Mouse (Mus musculus) neural tube, embryonic 13.5 days (tissue): ENCODE measurements around the gene Emc1. TPM values are rescaled to one million over a fixed set of nuclear protein-coding genes. Genes with fewer than 3 reads are reported as not detected.
"Not testable (repeated sequence)": the region's sequence is repeated elsewhere in the genome, so short reads cannot be mapped to it uniquely, and the experiment has no call there.

Experiments used
- ATAC-seq: fragments of 200-750 bp; cut with Nextera tagmentation; 2 replicates; pipeline ENCODE4 v1.8.0; 2017; ENCODE audit warnings: low read depth, mild to moderate bottlenecking, moderate TSS enrichment, moderate library complexity
- H3K27ac ChIP-seq: fragments of 300-500 bp; sonication (generic); replicated peaks from 2 replicates; pipeline ENCODE4 v1.5.1; 2015; ENCODE audit warnings: moderate library complexity, mild to moderate bottlenecking, inconsistent platforms
- H3K27me3 ChIP-seq: fragments of 300-500 bp; sonication (generic); 2 replicates; pipeline ENCODE4 v1.6.1; 2015; ENCODE audit warnings: mild to moderate bottlenecking, inconsistent platforms
- H3K36me3 ChIP-seq: fragments of 300-500 bp; sonication (generic); 2 replicates; pipeline ENCODE4 v1.6.1; 2015; ENCODE audit warnings: mild to moderate bottlenecking, inconsistent platforms
- H3K4me1 ChIP-seq: fragments of 300-500 bp; sonication (generic); replicated peaks from 2 replicates; pipeline ENCODE4 v1.6.1; 2015; ENCODE audit warnings: inconsistent platforms
- H3K4me2 ChIP-seq: fragments of 300-500 bp; sonication (generic); 2 replicates; pipeline ENCODE4 v1.6.1; 2015; ENCODE audit warnings: inconsistent platforms, mild to moderate bottlenecking, moderate library complexity
- H3K4me3 ChIP-seq: fragments of 300-500 bp; sonication (generic); 2 replicates; pipeline ENCODE4 v1.5.1; 2015; ENCODE audit warnings: mild to moderate bottlenecking, inconsistent platforms
- H3K9ac ChIP-seq: fragments of 300-500 bp; sonication (generic); 2 replicates; pipeline ENCODE4 v1.6.1; 2015; ENCODE audit warnings: moderate library complexity, mild to moderate bottlenecking, inconsistent platforms
- H3K9me3 ChIP-seq: fragments of 300-500 bp; sonication (generic); 2 replicates; pipeline ENCODE4 v1.6.1; 2016; ENCODE audit warnings: inconsistent platforms
- WGBS: fragments of 180-500 bp; shearing (Covaris S2); methylation state at CpG from one replicate; pipeline ENCODE4 v1.1.7; 2015; 5-methylcytosine and 5-hydroxymethylcytosine counted together
- polyA plus RNA-seq: library from polyadenylated mRNA; unstranded; fragments of >200 nt; fragmentation: Nextera tagmentation; extraction: Ambion mirVana; gene quantifications from 2 replicates; pipeline ENCODE4 v1.2.1, GENCODE M21; 2015

The Emc1 gene
- polyA plus RNA-seq, 1 experiment from 2014 or later, result 39.9 TPM

DNA sequence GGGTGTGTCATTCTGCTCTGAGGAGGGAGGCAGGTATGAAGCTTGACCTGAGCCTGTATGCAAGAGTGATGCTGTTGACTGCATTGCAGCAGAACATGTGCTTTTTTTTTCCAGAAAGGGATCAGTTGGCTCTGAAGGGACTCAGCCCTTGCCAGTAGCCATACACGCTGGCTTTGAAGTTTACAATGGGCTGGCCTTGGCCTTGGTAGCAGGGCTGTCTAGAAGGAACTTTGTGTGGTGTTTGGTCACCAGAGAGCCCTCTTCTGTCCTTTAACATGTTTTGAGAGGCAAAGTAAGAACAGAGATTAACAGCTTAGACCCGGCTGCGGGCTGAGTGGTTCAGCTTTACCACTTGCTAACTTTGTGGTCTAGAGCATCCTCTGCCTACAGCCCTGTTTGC, 14.9 kb downstream of the Emc1 start:
- Histone ChIP-seq H3K9ac (no peak overlapping the region), H3K9me3 (no peaks in the 10 kb centered on the region), H3K4me3 (no peak overlapping the region), H3K27ac (no peak overlapping the region), H3K4me2 (no peak overlapping the region), H3K4me1 (no peaks in the 10 kb centered on the region), H3K27me3 (no peaks in the 10 kb centered on the region), H3K36me3 (peaks cover 97% of the 10 kb centered on the region)
- ATAC-seq, result no peak
- WGBS, result 96% methylated on average over 3 of the region's 3 CpGs

DNA sequence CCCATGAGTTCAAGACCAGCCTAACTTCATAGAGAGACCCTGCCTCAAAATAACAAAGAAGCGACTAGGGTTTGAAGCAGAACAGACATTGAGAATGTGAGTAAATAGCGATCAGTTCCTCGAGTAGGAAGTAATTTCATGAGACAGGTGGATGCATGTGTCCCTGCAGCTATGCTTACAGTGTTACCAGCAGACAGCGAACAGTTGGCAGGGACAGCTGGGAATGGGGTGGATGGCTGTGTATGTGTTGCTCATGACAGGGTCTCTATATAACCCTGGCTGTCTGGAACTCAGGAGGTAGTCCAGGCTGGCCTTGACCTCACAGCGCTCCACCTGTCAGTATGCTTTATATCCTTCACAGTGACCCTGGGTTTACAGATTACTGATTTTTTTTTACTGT, 15.7 kb downstream of the Emc1 start:
- H3K27ac ChIP-seq, result no peak overlapping the region
- H3K9ac ChIP-seq, result no peak overlapping the region
- WGBS, result 97% methylated on average over 5 of the region's 5 CpGs
- peaks cover 97% of the 10 kb centered on the region for H3K36me3 ChIP-seq
- H3K4me1 ChIP-seq, result no peaks in the 10 kb centered on the region
- H3K4me2 ChIP-seq, result no peak overlapping the region
- no peak for ATAC-seq
- no peaks in the 10 kb centered on the region for H3K27me3 ChIP-seq
- H3K9me3 ChIP-seq, result no peaks in the 10 kb centered on the region
- H3K4me3 ChIP-seq, result no peak overlapping the region

DNA sequence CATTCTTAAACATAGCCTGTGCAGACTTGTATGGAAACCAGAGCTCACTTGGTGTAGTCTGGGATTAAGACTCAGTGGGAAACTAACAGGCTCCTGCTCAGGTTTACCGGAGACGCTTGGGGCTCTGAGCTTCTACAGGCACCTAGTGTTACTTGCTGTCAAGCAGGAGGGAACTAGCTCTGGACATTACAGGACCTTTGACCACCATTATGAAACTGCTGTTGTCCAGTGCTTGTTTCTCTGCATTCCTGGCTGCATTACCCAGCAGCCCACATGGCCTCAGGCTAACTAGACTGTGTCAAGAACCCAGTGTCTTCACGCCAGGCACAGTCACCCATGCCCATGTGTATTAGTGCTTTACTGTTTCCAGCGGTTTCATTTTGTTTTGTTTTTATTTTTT, 20.7 kb downstream of the Emc1 start:
- Histone ChIP-seq H3K4me1 (no peaks in the 10 kb centered on the region), H3K4me3 (no peak overlapping the region), H3K36me3 (peaks cover 93% of the 10 kb centered on the region), H3K4me2 (no peak overlapping the region), H3K27ac (no peak overlapping the region), H3K27me3 (no peaks in the 10 kb centered on the region), H3K9me3 (no peaks in the 10 kb centered on the region), H3K9ac (no peak overlapping the region)
- WGBS, result 86% methylated on average over 4 of the region's 4 CpGs
- no peak for ATAC-seq

DNA sequence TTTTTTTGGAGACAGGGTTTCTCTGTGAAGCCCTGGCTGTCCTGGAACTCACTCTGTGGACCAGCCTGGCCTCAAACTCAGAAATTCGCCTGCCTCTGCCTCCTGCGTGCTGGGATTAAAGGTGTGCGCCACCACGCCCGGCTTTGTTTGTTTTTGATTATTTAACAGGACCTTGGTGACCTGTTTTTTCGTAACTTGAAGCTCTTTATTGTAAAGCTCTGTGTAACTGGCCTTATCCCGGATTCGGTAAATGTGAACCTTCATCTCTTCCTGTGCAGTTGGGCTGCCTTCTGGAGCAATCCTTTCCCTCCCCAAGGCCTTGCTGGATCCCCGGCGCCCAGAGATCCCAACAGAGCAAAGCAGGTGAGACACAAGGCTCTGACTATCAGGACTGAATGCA, 21.1 kb downstream of the Emc1 start:
- no peaks in the 10 kb centered on the region for H3K4me1 ChIP-seq
- no peak for ATAC-seq
- H3K9ac ChIP-seq, result no peak overlapping the region
- no peak overlapping the region for H3K27ac ChIP-seq
- no peaks in the 10 kb centered on the region for H3K27me3 ChIP-seq
- peaks cover 89% of the 10 kb centered on the region for H3K36me3 ChIP-seq
- H3K4me3 ChIP-seq, result no peak overlapping the region
- 93% methylated on average over 10 of the region's 10 CpGs for WGBS
- no peaks in the 10 kb centered on the region for H3K9me3 ChIP-seq
- H3K4me2 ChIP-seq, result no peak overlapping the region

DNA sequence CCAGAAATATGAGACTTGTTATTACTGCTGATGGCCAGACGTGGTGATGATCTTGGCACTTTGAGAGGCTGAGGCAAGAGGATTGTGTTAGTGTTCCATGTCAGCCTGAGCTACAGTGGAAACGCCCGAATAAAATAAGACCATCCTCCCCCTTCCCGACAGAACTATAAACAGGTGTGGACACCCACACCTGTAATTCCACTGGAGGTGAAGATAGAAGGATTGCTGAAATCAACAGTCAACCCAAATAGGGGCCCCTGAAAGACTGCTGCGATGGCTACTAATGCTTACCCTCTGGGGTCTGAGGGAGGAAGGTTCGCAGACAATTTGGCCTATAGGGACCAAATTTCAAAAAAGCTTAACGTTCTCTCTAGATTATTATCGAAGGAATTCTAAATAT, 27.3 kb downstream of the Emc1 start:
- 0 out of 2 replicates have a peak, but pooled peaks have one; percentile 5 for ATAC-seq
- Histone ChIP-seq H3K27me3 (no peaks in the 10 kb centered on the region), H3K36me3 (peaks cover 28% of the 10 kb centered on the region), H3K9ac (peak overlapping the region; percentile 81), H3K27ac (peak overlapping the region; percentile 86), H3K4me1 (peaks cover 42% of the 10 kb centered on the region), H3K4me2 (peak overlapping the region; percentile 90), H3K4me3 (peak overlapping the region; percentile 89), H3K9me3 (no peaks in the 10 kb centered on the region)
- 16% methylated on average over 8 of the region's 8 CpGs for WGBS

DNA sequence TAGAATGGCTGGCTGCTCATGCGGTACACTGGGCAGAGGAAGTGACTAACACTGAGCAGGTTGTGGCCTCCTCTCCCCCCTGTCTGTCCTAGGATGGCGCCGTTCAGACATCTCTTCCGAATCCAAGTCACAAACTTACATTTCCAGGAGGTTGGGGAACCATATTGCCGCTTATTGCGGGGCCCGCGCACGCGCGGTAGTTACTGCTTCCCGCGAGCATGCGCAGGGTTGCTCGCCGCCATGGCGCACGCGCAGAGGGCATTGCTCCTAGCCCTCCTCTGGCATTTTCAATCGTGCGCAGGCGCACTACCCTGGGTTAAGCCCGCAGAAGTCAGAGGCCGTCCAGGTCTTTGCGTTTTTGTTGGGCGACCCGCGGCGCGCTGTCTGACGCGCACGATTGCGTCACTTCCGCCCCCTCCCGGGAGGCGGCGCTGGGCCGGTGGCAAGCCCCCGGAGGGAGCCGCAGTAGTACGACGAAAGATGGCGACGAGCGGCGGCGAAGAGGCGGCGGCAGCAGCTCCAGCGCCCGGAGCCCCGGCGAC, 27.9 kb downstream of the Emc1 start:
- peak; percentile 97 for ATAC-seq
- peaks cover 23% of the 10 kb centered on the region for H3K36me3 ChIP-seq

DNA sequence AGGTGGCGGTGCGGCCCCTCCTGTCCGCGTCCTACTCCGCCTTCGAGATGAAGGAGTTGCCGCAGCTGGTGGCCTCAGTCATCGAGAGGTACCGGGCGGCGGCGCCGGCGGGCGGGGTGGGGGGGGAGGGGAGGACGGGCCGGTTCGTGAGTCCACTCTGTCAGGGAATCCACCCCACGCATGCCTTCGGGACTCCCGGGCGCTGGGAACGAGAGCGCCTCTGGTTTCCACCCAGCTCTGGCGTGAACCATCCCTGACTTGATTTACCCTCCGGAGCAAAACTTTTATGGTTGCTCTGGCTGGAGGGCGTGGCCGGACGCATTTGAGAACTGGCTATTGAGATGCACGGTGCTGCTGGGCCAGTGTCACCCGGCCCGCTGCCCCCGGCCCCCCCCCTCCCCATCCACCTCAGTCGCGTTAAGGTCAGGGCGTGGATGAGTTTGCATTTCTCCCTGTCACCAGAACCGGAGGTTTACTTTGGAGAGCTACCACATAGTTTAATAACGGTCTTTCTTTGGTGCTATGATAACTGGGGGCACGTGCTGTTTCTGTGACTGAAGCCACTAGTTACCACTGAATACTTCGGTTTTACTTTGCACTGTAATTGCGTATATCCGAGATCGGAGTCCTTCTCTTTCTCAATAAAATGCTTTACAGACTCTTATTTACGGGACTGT, 28.5 kb downstream of the Emc1 start:
- Histone ChIP-seq H3K27ac (peak overlapping the region; percentile 85), H3K27me3 (no peaks in the 10 kb centered on the region), H3K4me2 (peak overlapping the region; percentile 97), H3K36me3 (peaks cover 17% of the 10 kb centered on the region), H3K4me1 (peaks cover 42% of the 10 kb centered on the region), H3K9me3 (no peaks in the 10 kb centered on the region), H3K9ac (peak overlapping the region; percentile 89), H3K4me3 (peak overlapping the region; percentile 89)
- 3% methylated on average over 44 of the region's 44 CpGs for WGBS
- ATAC-seq, result peak; percentile 74; the same call in 1 of the 2 replicates

More for the DNA sequence above, 27.9 kb downstream of the Emc1 start:
- peak overlapping the region; percentile 89 for H3K4me3 ChIP-seq
- H3K27me3 ChIP-seq, result no peaks in the 10 kb centered on the region
- peak overlapping the region; percentile 89 for H3K9ac ChIP-seq
- under 1% methylated on average over 39 of the region's 54 CpGs for WGBS
- H3K27ac ChIP-seq, result peak overlapping the region; percentile 86
- peaks cover 42% of the 10 kb centered on the region for H3K4me1 ChIP-seq
- H3K4me2 ChIP-seq, result peak overlapping the region; percentile 97
- no peaks in the 10 kb centered on the region for H3K9me3 ChIP-seq

DNA sequence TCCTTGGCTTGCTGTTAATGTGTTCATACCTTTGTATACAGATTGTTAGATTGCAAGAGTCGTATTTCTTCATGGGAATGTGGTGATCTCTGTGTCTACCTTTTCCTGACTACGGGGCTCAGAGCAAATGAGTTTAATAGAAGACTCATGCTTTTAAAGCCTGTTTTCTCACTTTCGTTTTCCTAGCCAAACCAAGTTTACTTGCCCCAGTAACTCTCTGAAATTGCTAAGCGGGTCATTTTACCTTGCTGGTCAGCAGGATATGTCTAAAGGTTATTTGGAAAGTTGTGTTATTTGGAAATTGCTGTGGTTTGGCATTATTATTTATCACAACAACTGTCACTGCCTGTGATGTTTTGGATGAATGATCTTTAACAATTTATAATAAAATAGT, 29.1 kb downstream of the Emc1 start:
- Histone ChIP-seq H3K4me3 (peak overlapping the region; percentile 89), H3K27ac (no peak overlapping the region), H3K27me3 (no peaks in the 10 kb centered on the region), H3K4me2 (peak overlapping the region; percentile 97), H3K9me3 (no peaks in the 10 kb centered on the region), H3K4me1 (peaks cover 42% of the 10 kb centered on the region), H3K9ac (peak overlapping the region; percentile 89), H3K36me3 (peaks cover 12% of the 10 kb centered on the region; the same call in 1 of the 2 replicates)
- 54% methylated on average over 4 of the region's 4 CpGs for WGBS
- ATAC-seq, result no peak

DNA sequence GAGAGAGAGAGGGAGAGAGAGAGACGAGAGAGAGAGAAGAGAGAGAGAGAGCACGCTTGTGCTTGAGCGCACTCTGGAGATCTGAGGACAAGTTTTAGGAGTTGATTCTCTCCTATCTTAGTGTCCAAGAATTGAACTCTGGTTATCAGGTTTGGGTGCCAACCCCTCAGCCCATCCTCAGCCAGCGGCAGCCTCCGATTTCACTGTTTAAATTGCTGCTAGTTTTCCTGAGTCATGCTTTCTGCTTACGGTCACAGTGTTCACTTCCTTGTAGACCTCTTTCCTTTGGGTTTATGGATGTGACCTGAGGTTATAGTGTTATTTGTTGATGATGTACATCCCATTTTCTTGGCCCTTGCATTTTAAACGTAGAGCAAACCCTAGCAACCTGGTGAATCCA, 29.8 kb downstream of the Emc1 start:
- peak overlapping the region; percentile 38 for H3K9ac ChIP-seq
- no peak overlapping the region for H3K4me3 ChIP-seq
- peaks cover 46% of the 10 kb centered on the region for H3K4me1 ChIP-seq
- H3K36me3 ChIP-seq, result peaks cover 4% of the 10 kb centered on the region; the same call in 1 of the 2 replicates
- H3K9me3 ChIP-seq, result no peaks in the 10 kb centered on the region
- WGBS, result 83% methylated on average over 7 of the region's 7 CpGs
- H3K27ac ChIP-seq, result no peak overlapping the region
- no peak for ATAC-seq
- peak overlapping the region; percentile 97 for H3K4me2 ChIP-seq
- no peaks in the 10 kb centered on the region for H3K27me3 ChIP-seq

DNA sequence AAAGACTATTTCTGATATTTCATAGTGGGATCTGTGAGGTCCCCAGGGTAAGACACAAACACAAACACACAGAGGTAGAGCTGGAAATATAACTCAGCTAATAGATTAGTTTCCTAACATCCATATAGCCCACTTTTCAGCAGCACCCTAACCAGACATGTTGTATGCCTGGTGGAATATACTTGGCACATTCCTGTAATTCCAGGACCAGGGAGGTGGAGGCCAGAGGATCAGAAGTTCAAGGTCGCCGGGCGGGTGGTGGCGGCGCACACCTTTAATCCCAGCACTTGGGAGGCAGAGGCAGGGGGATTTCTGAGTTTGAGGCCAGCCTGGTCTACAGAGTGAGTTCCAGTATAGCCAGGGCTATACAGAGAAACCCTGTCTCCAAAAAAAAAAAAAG, 33.5 kb downstream of the Emc1 start:
- not testable (repeated sequence) for H3K9ac ChIP-seq, H3K4me3 ChIP-seq, H3K4me2 ChIP-seq, ATAC-seq, H3K27ac ChIP-seq, H3K9me3 ChIP-seq, H3K27me3 ChIP-seq
- peaks cover 17% of the 10 kb centered on the region for H3K36me3 ChIP-seq
- peaks cover 38% of the 10 kb centered on the region for H3K4me1 ChIP-seq
- WGBS, result 92% methylated on average over 5 of the region's 5 CpGs

DNA sequence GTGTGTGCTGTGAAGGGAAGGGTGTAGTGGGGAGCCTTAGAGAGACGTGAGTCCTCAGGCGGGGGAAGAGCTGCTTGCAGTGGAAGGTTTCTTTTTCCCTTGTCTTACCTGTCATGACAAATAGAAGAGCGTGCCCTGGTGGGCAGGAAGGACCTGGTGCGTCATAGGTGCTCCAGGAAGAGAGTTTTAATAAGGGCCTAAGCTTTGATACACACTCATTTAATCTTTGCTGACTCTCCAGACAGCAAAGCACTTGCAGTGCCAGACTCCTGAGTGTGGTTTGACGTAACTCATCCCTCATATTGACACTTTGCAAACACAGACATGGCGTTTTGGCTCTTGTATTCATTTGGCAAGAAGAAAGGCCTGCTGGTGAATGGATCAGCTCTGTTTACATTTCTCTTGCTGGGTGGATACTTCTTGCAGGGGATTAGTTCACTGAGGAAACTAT, 34.5 kb downstream of the Emc1 start:
- Histone ChIP-seq H3K27ac (no peak overlapping the region), H3K36me3 (peaks cover 27% of the 10 kb centered on the region), H3K4me1 (peaks cover 28% of the 10 kb centered on the region), H3K9ac (no peak overlapping the region), H3K9me3 (no peaks in the 10 kb centered on the region), H3K4me2 (no peak overlapping the region), H3K4me3 (no peak overlapping the region), H3K27me3 (no peaks in the 10 kb centered on the region)
- ATAC-seq, result no peak
- 79% methylated on average over 6 of the region's 6 CpGs for WGBS

DNA sequence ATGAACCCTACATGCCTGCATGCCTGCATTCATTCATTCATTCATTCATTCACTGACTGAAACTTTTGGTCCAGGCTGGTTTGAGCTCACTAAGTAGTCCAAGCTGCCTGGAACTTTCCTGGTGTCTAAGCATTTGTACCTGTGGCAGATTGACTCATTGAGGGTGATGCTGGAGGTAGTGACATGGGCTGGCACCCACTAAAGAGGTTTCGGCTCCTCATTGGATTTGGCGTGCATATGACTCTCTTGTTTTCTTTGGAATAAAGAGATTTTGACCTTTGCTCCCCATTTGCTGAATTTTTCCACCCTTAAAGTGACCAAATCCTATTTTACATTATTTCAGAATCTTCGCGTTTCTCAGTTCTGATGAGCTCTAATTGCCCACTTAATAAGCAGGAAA, 37.2 kb downstream of the Emc1 start:
- H3K4me2 ChIP-seq, result no peak overlapping the region
- H3K9me3 ChIP-seq, result no peaks in the 10 kb centered on the region
- no peak overlapping the region for H3K4me3 ChIP-seq
- H3K4me1 ChIP-seq, result peaks cover 4% of the 10 kb centered on the region; the same call in 1 of the 2 replicates
- H3K27ac ChIP-seq, result no peak overlapping the region
- no peak for ATAC-seq
- no peak overlapping the region for H3K9ac ChIP-seq
- peaks cover 51% of the 10 kb centered on the region for H3K36me3 ChIP-seq
- H3K27me3 ChIP-seq, result no peaks in the 10 kb centered on the region
- WGBS, result 91% methylated on average over 4 of the region's 4 CpGs
